Mouse (Mus musculus) midbrain, embryonic 11.5 days (tissue): ENCODE measurements at regions not wholly inside any gene's neighbourhood (a gene's known extent, or its start where the extent isn't known, plus 50 kb on each side); places are given as distances from the start of the nearest gene placed in this dataset.

Experiments used
- ATAC-seq: fragments of 200-750 bp; cut with Nextera tagmentation; 2 replicates; pipeline ENCODE4 v1.8.0; 2017; ENCODE audit warnings: moderate TSS enrichment, moderate library complexity; ENCODE audit not compliant: low FRiP score
- DNase-seq: peaks from one replicate; pipeline ENCODE4 v3.0.0; 2015; ENCODE audit warnings: low spot score; ENCODE audit errors: missing footprints
- H3K27ac ChIP-seq: fragments of 300-500 bp; sonication (generic); 2 replicates; pipeline ENCODE4 v1.5.1; 2014; ENCODE audit warnings: low read depth, low read length
- H3K27me3 ChIP-seq: fragments of 300-500 bp; sonication (generic); 2 replicates; pipeline ENCODE4 v1.6.1; 2014; ENCODE audit warnings: mild to moderate bottlenecking, low read length, moderate library complexity, mixed read lengths; ENCODE audit not compliant: control insufficient read depth, insufficient read depth
- H3K36me3 ChIP-seq: fragments of 300-500 bp; sonication (generic); 2 replicates; pipeline ENCODE4 v1.6.1; 2014; ENCODE audit warnings: mild to moderate bottlenecking, low read length, moderate library complexity, mixed read lengths; ENCODE audit not compliant: control insufficient read depth, insufficient read depth
- H3K4me1 ChIP-seq: fragments of 300-500 bp; sonication (generic); 2 replicates; pipeline ENCODE4 v1.6.1; 2014; ENCODE audit warnings: low read length; ENCODE audit not compliant: control insufficient read depth, insufficient read depth
- H3K4me2 ChIP-seq: fragments of 300-500 bp; sonication (generic); 2 replicates; pipeline ENCODE4 v1.6.1; 2014; ENCODE audit warnings: mild to moderate bottlenecking, moderate library complexity
- H3K4me3 ChIP-seq: fragments of 300-500 bp; sonication (generic); 2 replicates; pipeline ENCODE4 v1.5.1; 2014; ENCODE audit warnings: low read depth, low read length
- H3K9ac ChIP-seq: fragments of 300-500 bp; sonication (generic); 2 replicates; pipeline ENCODE4 v1.6.1; 2014; ENCODE audit warnings: low read length
- H3K9me3 ChIP-seq: fragments of 300-500 bp; sonication (generic); 2 replicates; pipeline ENCODE4 v1.6.1; 2016; ENCODE audit warnings: low read length; ENCODE audit not compliant: control insufficient read depth
- WGBS: fragments of 180-500 bp; shearing (Covaris S2); extraction: QIAGEN DNeasy Blood & Tissue Kit; methylation state at CpG from one replicate; pipeline ENCODE4 v1.1.7; 2014; 5-methylcytosine and 5-hydroxymethylcytosine counted together

DNA sequence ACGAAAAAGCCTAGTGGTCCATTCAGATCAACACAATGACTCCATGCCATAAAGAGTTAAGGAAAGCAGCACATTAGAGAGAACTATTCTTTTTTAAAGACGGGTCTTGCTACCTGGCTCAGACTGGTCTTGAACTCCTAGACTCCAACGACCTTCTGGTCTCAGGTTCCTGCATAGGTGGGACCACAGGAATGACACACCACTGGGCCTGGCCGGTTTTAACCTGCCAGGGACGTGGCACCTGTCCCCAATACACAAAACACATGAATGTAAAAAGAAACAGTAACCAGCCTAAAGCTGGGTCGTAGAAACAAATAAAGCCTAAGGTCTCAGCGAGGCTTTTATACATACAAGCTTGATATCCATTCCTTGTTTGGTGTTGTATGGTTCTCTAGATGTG lies 67.9 kb downstream of the Hes1 start:
- no peak for ATAC-seq
- Histone ChIP-seq H3K9ac (no peak overlapping the region), H3K36me3 (no peaks in the 10 kb centered on the region), H3K4me2 (no peak overlapping the region), H3K4me3 (no peak overlapping the region), H3K4me1 (peaks cover 15% of the 10 kb centered on the region), H3K27ac (no peak overlapping the region), H3K27me3 (peaks cover 73% of the 10 kb centered on the region), H3K9me3 (no peaks in the 10 kb centered on the region; the same call in 1 of the 2 replicates)
- 77% methylated on average over 7 of the region's 7 CpGs for WGBS
- no peak for DNase-seq

DNA sequence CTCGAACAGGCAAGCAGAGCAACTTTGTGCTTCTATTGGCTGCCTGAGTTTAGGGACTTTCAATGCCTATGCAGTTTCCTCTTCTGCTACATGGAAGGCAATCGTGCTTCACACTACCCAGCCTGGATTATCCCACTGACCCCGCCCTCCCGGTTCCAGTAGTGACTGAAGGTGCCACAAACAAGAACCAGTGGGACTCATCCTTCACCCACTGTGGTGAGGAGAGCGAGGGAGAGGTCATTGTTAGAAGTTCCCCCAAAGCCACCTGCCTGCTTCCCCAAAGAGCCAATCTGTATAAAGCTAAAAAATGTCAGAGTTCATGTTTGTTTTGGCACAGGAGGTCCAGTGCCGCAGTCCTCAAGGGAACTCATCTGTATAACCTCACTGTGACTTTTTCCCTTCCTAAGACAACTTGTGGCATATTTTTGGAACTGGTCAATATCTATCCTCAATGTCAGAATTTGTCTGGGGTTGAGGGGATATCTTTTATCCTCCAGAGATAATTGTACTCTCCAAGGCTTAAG lies 70.5 kb downstream of the Hes1 start:
- H3K4me1 ChIP-seq = peaks cover 6% of the 10 kb centered on the region
- 47% methylated on average over 6 of the region's 6 CpGs for WGBS
- H3K9ac ChIP-seq = no peak overlapping the region
- no peaks in the 10 kb centered on the region for H3K9me3 ChIP-seq
- H3K4me2 ChIP-seq = no peak overlapping the region
- H3K4me3 ChIP-seq = no peak overlapping the region
- DNase-seq (no peak), ATAC-seq (no peak)
- no peaks in the 10 kb centered on the region for H3K36me3 ChIP-seq
- peaks cover 63% of the 10 kb centered on the region for H3K27me3 ChIP-seq
- no peak overlapping the region for H3K27ac ChIP-seq

DNA sequence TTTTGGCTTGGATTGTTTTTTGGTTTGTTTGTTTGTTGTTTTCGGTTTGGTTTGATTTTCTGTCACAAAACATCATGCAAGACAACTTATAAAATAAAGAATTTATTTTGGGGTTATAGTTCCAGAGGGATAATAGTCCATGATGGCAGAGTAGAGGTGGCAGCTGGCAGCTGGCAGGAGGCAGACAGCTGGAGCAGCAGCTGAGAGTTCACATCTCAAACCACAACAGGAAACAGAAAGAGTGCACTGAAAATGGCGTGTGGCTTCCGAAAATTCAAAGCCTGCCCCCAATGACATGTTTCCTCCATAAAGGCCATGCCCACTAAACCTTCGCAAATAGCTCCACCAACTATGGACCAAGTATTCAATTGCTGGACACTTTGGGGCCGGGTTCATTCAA lies 72.7 kb downstream of the Hes1 start:
- ATAC-seq = no peak

DNA sequence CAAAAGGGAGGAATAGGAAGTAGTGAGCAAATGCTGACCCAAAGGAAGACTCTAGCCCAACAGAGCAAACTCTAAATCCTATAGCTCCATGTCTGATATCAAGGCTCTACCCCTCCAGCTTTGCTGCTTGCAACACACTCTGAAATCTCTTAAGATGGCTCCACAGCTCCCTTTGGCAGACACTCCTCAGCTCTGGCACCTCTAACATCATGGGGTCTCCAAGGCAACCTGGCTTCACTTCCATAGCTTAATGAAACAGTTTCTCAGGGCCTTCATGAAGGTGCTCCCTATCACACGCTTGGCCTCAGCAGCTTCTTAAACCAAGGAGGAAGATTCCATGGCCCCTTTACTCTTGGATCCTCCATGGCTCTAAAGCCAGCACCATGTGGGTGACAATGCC lies 73.6 kb downstream of the Hes1 start:
- Histone ChIP-seq H3K27ac (no peak overlapping the region), H3K4me2 (no peak overlapping the region), H3K4me3 (no peak overlapping the region), H3K9me3 (no peaks in the 10 kb centered on the region), H3K4me1 (no peaks in the 10 kb centered on the region), H3K9ac (no peak overlapping the region), H3K36me3 (no peaks in the 10 kb centered on the region), H3K27me3 (peaks cover 43% of the 10 kb centered on the region)
- ATAC-seq = no peak
- 97% methylated on average over 1 of the region's 1 CpGs for WGBS
- no peak for DNase-seq

More for the DNA sequence above, 72.7 kb downstream of the Hes1 start:
- no peak for DNase-seq
- no peaks in the 10 kb centered on the region for H3K4me1 ChIP-seq
- H3K36me3 ChIP-seq = no peaks in the 10 kb centered on the region
- H3K4me2 ChIP-seq = no peak overlapping the region
- H3K4me3 ChIP-seq = no peak overlapping the region
- no peak overlapping the region for H3K9ac ChIP-seq
- WGBS = 89% methylated on average over 5 of the region's 5 CpGs
- H3K9me3 ChIP-seq = no peaks in the 10 kb centered on the region
- H3K27me3 ChIP-seq = peaks cover 47% of the 10 kb centered on the region
- no peak overlapping the region for H3K27ac ChIP-seq

DNA sequence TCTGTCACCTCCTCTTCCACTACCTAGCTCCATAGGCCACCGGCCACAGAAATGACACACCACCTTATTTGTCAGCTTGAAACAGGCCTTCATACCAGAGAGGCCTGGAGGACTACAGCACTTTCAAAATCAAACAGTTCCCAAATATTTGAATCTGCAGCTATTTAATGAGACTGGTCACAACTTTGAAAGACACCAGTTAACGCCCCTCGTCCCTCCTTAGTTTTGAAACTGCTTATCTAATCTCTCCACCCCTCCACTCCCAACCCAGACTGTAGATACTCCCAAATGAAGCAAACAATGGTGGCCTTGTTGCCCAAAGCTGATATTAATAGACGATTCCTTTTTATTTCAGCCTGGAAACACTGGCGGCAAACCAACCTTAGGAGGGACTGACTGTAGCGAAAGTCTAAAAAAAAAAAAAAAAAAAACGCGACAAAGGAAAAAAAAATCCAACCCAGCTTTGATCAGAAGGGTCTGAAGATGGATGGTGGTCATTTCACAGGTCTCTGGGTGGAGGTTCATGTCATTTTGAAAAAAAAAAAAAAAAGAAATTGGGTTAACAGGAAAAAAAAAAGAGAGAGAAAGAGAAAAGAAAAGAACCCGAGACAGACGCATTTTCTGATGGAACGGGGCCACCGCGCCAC lies 80.8 kb downstream of the Hes1 start:
- Histone ChIP-seq H3K9me3 (no peaks in the 10 kb centered on the region), H3K4me2 (peak overlapping the region; percentile 28; the same call in 1 of the 2 replicates), H3K36me3 (no peaks in the 10 kb centered on the region), H3K27me3 (peaks cover 25% of the 10 kb centered on the region), H3K27ac (no peak overlapping the region), H3K9ac (no peak overlapping the region), H3K4me3 (no peak overlapping the region), H3K4me1 (peaks cover 7% of the 10 kb centered on the region)
- ATAC-seq (no peak), DNase-seq (no peak)
- WGBS = 24% methylated on average over 13 of the region's 13 CpGs

DNA sequence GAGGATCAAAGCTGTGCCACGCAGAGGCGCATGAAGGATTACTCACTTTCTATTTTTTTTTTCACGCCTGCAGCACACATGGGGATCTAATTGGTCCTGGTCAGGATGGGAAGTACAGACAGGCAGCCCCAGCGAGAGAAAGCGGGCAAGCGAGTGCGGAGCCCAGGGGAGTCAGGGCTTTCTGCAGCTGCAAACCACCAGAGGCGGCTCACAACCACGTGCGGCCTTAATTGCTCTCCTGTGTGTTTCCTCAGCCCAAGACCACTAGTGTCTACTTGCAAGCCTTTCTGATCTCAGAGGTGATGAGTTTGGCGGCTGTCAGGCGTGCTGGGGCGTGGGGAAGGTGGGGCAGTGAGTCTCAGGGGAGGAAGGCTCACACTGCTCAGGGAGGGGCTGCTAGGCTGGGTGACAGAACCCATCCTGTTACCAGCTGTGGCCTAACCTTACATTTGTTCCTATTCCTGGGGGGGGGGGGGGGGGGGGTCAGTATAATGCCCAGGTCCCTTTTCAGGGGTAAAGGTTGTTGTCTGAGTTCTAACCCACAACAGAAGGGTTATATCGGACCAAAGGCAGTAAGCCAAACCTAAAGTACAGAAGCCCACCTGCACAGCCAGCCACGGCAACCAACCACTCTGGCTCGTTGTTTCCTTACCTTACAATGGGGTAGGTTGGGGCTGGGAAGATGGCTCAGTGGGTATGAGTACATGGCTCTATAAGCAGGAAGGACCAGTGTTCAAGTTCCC lies 81.5 kb downstream of the Hes1 start:
- Histone ChIP-seq H3K27ac (no peak overlapping the region), H3K4me2 (peak overlapping the region; percentile 28; the same call in 1 of the 2 replicates), H3K9me3 (no peaks in the 10 kb centered on the region), H3K36me3 (no peaks in the 10 kb centered on the region), H3K27me3 (peaks cover 25% of the 10 kb centered on the region), H3K4me1 (peaks cover 7% of the 10 kb centered on the region), H3K9ac (no peak overlapping the region), H3K4me3 (no peak overlapping the region)
- ATAC-seq = peak; percentile 80
- peak; percentile 90 for DNase-seq
- WGBS = 14% methylated on average over 16 of the region's 16 CpGs

DNA sequence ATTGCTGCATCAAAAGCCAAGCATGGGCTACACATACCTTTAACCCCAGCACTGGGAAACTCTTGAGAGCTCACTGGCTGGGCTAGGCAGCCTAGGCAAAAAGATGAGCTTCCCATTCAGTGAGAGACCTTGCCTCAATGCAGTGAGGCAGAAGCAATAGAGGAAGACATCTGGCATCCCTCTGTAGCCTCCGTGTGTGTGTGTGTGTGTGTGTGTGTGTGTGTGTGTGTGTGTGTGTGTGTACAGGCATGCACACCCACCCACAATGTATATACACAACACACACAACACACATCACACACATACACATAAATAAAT lies 82.0 kb downstream of the Hes1 start:
- H3K4me2 ChIP-seq = no peak overlapping the region
- H3K4me3 ChIP-seq = no peak overlapping the region
- WGBS = 75% methylated on average over 1 of the region's 1 CpGs
- no peak overlapping the region for H3K27ac ChIP-seq
- H3K27me3 ChIP-seq = peaks cover 25% of the 10 kb centered on the region
- H3K36me3 ChIP-seq = no peaks in the 10 kb centered on the region
- ATAC-seq (no peak), DNase-seq (no peak)
- H3K9me3 ChIP-seq = no peaks in the 10 kb centered on the region
- peaks cover 7% of the 10 kb centered on the region for H3K4me1 ChIP-seq
- H3K9ac ChIP-seq = no peak overlapping the region

DNA sequence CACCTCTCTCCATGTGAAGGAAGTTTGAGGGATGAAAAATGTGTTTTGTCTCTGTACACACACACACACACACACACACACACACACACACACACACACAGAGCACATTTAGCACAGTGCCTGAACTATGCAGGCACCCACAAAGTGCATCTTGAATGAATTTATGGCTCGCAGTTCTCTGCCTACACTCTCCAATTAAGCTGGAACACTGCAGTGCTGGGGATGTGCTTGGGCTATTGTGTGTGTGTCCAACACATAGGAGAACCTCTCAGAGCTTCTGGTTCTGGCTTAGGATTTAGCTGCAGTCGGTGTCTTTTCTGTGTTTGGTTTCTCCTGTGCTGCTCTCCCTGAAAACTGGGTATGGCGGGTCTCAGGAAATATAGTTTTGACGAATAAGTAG lies 83.1 kb downstream of the Hes1 start:
- no peak overlapping the region for H3K4me3 ChIP-seq
- H3K27ac ChIP-seq = no peak overlapping the region
- no peaks in the 10 kb centered on the region for H3K9me3 ChIP-seq
- DNase-seq = no peak
- H3K4me1 ChIP-seq = peaks cover 7% of the 10 kb centered on the region
- no peak overlapping the region for H3K9ac ChIP-seq
- ATAC-seq = no peak
- H3K36me3 ChIP-seq = no peaks in the 10 kb centered on the region
- WGBS = 87% methylated on average over 4 of the region's 4 CpGs
- H3K4me2 ChIP-seq = no peak overlapping the region
- H3K27me3 ChIP-seq = peaks cover 23% of the 10 kb centered on the region

DNA sequence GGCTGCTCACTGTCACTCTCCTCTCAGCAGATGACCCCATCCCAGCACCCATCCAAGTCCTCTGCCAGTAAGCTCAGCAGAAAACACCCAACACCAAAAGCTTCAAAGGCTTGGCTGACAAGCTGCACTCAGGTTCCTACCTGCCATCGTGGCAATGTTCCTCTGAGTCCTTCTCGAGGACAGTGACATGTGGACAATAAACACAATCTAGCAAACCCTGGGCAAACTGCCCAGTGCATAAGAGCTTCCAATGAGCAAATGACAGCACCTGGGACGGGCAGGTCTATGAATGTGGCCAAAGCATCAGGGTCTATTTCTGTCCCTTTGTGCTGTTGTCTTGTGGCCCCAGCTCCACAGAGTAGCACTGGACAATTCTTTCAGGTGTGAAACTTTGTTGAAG lies 86.9 kb downstream of the Hes1 start:
- Histone ChIP-seq H3K27me3 (peaks cover under 1% of the 10 kb centered on the region; the same call in 1 of the 2 replicates), H3K4me3 (no peak overlapping the region), H3K4me2 (no peak overlapping the region)

More for the DNA sequence above, 86.9 kb downstream of the Hes1 start:
- Histone ChIP-seq H3K9ac (no peak overlapping the region), H3K9me3 (no peaks in the 10 kb centered on the region), H3K36me3 (no peaks in the 10 kb centered on the region), H3K27ac (no peak overlapping the region), H3K4me1 (peaks cover 11% of the 10 kb centered on the region)
- DNase-seq = no peak
- ATAC-seq = no peak
- WGBS = 89% methylated on average over 3 of the region's 3 CpGs
